Mouse (Mus musculus) heart, embryonic 14.5 days (tissue): Measurements from ENCODE around the gene Vwf. TPM values are rescaled to one million over a fixed set of nuclear protein-coding genes. Genes with fewer than 3 reads are reported as not detected.

Experiments
- ATAC-seq: fragments of 200-750 bp; cut with Nextera tagmentation; 2 replicates; pipeline ENCODE4 v1.8.0; 2017; ENCODE audit warnings: low read depth, moderate TSS enrichment; ENCODE audit not compliant: insufficient number of reproducible peaks, insufficient read depth, low FRiP score
- H3K27ac ChIP-seq, 2 experiments: fragments of 200-500 bp in 1 of 2; fragments of 300-500 bp in 1 of 2; sonication (generic) in 1 of 2; replicated peaks in 1 of 2; 2 replicates each; pipeline ENCODE4 v1.5.1; 2012 to 2014; ENCODE audit warnings: low read depth in 2 of 2, low read length in 2 of 2, control low read depth in 1 of 2, mild to moderate bottlenecking in 1 of 2, mixed read lengths in 1 of 2; ENCODE audit not compliant: control insufficient read depth in 1 of 2, insufficient read depth in 1 of 2
- H3K27me3 ChIP-seq: fragments of 300-500 bp; sonication (generic); 2 replicates; pipeline ENCODE4 v1.6.1; 2014; ENCODE audit warnings: mild to moderate bottlenecking, low read length, control low read depth; ENCODE audit not compliant: control insufficient read depth, insufficient read depth
- H3K36me3 ChIP-seq: fragments of 300-500 bp; sonication (generic); 2 replicates; pipeline ENCODE4 v1.6.1; 2014; ENCODE audit warnings: mild to moderate bottlenecking, control low read depth, low read length, mixed read lengths; ENCODE audit not compliant: control insufficient read depth, insufficient read depth
- H3K4me1 ChIP-seq, 2 experiments: fragments of 200-500 bp in 1 of 2; fragments of 300-500 bp in 1 of 2; sonication (generic) in 1 of 2; 2 replicates each; pipeline ENCODE4 v1.6.1; 2012 to 2014; ENCODE audit warnings: low read length in 2 of 2, control low read depth in 1 of 2, mixed read lengths in 1 of 2; ENCODE audit not compliant: control insufficient read depth in 2 of 2, insufficient read depth in 2 of 2
- H3K4me2 ChIP-seq: fragments of 300-500 bp; sonication (generic); 2 replicates; pipeline ENCODE4 v1.6.1; 2014; ENCODE audit warnings: mild to moderate bottlenecking, low read length
- H3K4me3 ChIP-seq, 2 experiments: fragments of 200-500 bp in 1 of 2; fragments of 300-500 bp in 1 of 2; sonication (generic) in 1 of 2; 2 replicates each; pipeline ENCODE4 v1.5.1; 2012 to 2014; ENCODE audit warnings: low read length in 2 of 2, mild to moderate bottlenecking in 2 of 2, control low read depth in 1 of 2, low read depth in 1 of 2, moderate library complexity in 1 of 2; ENCODE audit not compliant: control insufficient read depth in 1 of 2, insufficient read depth in 1 of 2
- H3K9ac ChIP-seq: fragments of 300-500 bp; sonication (generic); 2 replicates; pipeline ENCODE4 v1.6.1; 2014; ENCODE audit warnings: mild to moderate bottlenecking, low read length
- H3K9me3 ChIP-seq: fragments of 300-500 bp; sonication (generic); 2 replicates; pipeline ENCODE4 v1.6.1; 2016; ENCODE audit warnings: low read length, control low read depth; ENCODE audit not compliant: control insufficient read depth
- WGBS: fragments of 180-500 bp; shearing (Covaris S2); extraction: QIAGEN DNeasy Blood & Tissue Kit; methylation state at CpG from one replicate; pipeline ENCODE4 v1.1.7; 2014; 5-methylcytosine and 5-hydroxymethylcytosine counted together
- polyA plus RNA-seq: library from polyadenylated mRNA; unstranded; fragments of >200 nt; fragmentation: Nextera tagmentation; extraction: Ambion mirVana; gene quantifications from 2 replicates; pipeline ENCODE4 v1.2.1, GENCODE M21; 2014

Vwf gene
- polyA plus RNA-seq: 22.5 and 27.9 TPM in 2 replicates

DNA sequence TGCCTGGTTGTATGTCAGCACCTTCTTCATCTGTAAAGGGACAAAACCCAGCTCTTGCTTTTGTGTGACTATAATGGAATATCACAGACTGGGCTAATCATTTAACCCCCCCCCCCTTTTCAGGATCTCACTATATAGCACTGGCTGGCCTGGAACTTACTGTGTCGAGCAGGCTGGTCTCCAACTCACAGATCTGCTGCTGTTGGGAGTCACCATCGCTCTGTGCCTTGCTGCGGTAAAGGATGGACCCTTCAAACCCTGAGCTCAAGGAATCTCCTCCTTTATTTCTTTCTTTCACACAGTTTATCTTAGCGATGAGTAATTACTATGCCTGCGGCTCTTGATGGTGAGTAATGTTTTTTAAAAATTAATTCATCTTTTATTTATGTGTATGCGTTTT is at the start of gene Vwf:
Gene Vwf (plus strand): TSS at position 301 of the 400 bp plus-strand sequence.
- 84% methylated on average over 6 of the region's 6 CpGs for WGBS
- Histone ChIP-seq H3K9ac (no peak within 1 kb of the TSS), H3K4me1 (peaks cover 0 to under 1% of the 10 kb centered on the region in 2 experiments; a peak in 2 of 4 replicates), H3K9me3 (no peaks in the 10 kb centered on the region), H3K27me3 (no peaks in the 10 kb centered on the region), H3K36me3 (no peaks in the 10 kb centered on the region), H3K4me2 (no peak within 1 kb of the TSS), H3K4me3 (no peak within 1 kb of the TSS), H3K27ac (no peak within 1 kb of the TSS)
- ATAC-seq: no peak

DNA sequence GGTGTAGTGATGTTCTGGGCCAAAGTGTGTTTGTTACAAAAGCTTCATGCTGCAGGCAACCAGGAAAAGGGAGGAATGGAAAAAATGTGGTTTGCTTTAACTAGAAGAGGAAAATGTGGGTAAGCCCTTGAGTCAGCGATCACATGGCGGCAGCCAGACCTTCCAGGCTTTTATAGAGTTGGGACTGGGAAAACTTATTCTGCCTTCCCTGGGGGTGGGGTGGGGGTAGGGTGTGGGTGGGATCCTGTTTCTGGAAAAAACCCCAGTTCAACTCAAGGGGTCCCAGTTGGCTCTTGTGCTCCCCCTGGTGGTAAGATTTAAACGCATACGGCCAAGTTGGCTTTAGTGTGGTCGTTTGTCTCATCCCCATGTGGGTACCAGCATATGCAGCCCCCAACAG is 48.5 kb upstream of the Vwf start:
- no peak overlapping the region for H3K27ac ChIP-seq
- H3K9ac ChIP-seq: no peak overlapping the region
- no peak overlapping the region for H3K4me3 ChIP-seq
- no peak overlapping the region for H3K4me2 ChIP-seq
- ATAC-seq: no peak
- peaks cover 2 to 6% of the 10 kb centered on the region in 2 experiments; a peak in 2 of 4 replicates for H3K4me1 ChIP-seq
- H3K9me3 ChIP-seq: no peaks in the 10 kb centered on the region
- 28% methylated on average over 5 of the region's 5 CpGs for WGBS
- no peaks in the 10 kb centered on the region for H3K36me3 ChIP-seq
- H3K27me3 ChIP-seq: peaks cover 11% of the 10 kb centered on the region

DNA sequence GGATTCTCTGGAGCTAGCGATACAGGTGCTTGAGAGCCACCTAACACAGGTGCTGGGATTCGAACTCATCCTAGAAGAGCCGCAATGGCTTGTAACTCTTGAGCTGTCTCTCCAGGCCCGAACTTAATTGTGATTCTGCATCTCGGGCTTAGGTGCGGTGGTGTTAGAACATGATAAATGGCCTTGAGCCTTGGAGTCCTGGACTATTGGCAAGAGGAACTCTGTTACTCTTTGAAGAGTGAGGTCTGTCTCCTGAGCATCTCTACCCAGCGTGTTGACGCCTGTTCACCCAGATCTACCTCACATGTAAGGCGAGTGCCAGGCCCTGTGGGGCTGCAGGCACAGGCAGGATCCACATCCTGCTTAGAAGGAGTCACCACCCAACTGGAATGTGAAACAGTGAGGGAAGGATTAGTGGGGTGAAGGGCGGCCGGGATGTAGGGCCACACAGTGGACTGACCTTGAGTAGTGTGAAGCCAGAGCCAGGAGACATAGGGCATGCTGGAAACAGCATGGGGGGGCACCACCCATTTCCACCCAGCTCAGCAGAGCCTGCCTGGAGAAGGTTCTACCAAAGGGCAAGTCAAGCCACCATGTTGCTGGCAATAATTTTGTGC is 43.3 kb upstream of the Vwf start:
- Histone ChIP-seq H3K27me3 (peaks cover 4% of the 10 kb centered on the region), H3K9ac (no peak overlapping the region), H3K4me2 (no peak overlapping the region), H3K27ac (no peak overlapping the region), H3K36me3 (no peaks in the 10 kb centered on the region), H3K9me3 (no peaks in the 10 kb centered on the region), H3K4me3 (no peak overlapping the region), H3K4me1 (no peaks in the 10 kb centered on the region)
- ATAC-seq: no peak
- 90% methylated on average over 11 of the region's 11 CpGs for WGBS

GRCm38 (mm10) chr6:125504622-125505355 is 41.8 kb upstream of the Vwf start:
- no peaks in the 10 kb centered on the region; the same call in 1 of the 2 replicates for H3K27me3 ChIP-seq
- ATAC-seq: no peak
- WGBS: 60% methylated on average over 3 of the region's 3 CpGs

GRCm38 (mm10) chr6:125506427-125506826 is 40.1 kb upstream of the Vwf start:
- Histone ChIP-seq H3K27me3 (no peaks in the 10 kb centered on the region), H3K9ac (no peak overlapping the region), H3K4me2 (no peak overlapping the region), H3K27ac (no peak overlapping the region), H3K4me1 (peaks cover 0 to 5% of the 10 kb centered on the region in 2 experiments; a peak in 2 of 4 replicates), H3K4me3 (no peak overlapping the region), H3K36me3 (no peaks in the 10 kb centered on the region), H3K9me3 (no peaks in the 10 kb centered on the region)
- 88% methylated on average over 4 of the region's 4 CpGs for WGBS
- ATAC-seq: no peak

More at GRCm38 (mm10) chr6:125504622-125505355, 41.8 kb upstream of the Vwf start:
- H3K27ac ChIP-seq: no peak overlapping the region
- no peaks in the 10 kb centered on the region for H3K4me1 ChIP-seq
- H3K9ac ChIP-seq: no peak overlapping the region
- no peak overlapping the region for H3K4me2 ChIP-seq
- no peak overlapping the region for H3K4me3 ChIP-seq
- no peaks in the 10 kb centered on the region for H3K36me3 ChIP-seq
- no peaks in the 10 kb centered on the region for H3K9me3 ChIP-seq

GRCm38 (mm10) chr6:125509783-125510182 is 36.8 kb upstream of the Vwf start:
- Histone ChIP-seq H3K4me2 (no peak overlapping the region), H3K36me3 (no peaks in the 10 kb centered on the region), H3K9me3 (no peaks in the 10 kb centered on the region), H3K27ac (no peak overlapping the region), H3K4me1 (peaks cover 20 to 21% of the 10 kb centered on the region in 2 experiments), H3K4me3 (no peak overlapping the region), H3K9ac (no peak overlapping the region), H3K27me3 (no peaks in the 10 kb centered on the region)
- WGBS: 78% methylated on average over 3 of the region's 3 CpGs
- ATAC-seq: no peak

- Histone ChIP-seq H3K36me3 (no peaks in the 10 kb centered on the region), H3K4me1 (peaks cover 26 to 29% of the 10 kb centered on the region in 2 experiments), H3K27ac (no peak overlapping the region), H3K4me3 (no peak overlapping the region), H3K9ac (no peak overlapping the region), H3K27me3 (no peaks in the 10 kb centered on the region), H3K4me2 (no peak overlapping the region), H3K9me3 (no peaks in the 10 kb centered on the region)
- no peak for ATAC-seq
Measured at GRCm38 (mm10) chr6:125510645-125511044, 35.9 kb upstream of the Vwf start.
